Mouse (Mus musculus): ENCODE measurements around the gene Kras.

Kras gene

GRCm38 (mm10) chr6:145250185-145250791 is at the start of gene Kras:
Gene Kras (minus strand): TSS chr6:145250239.
- peak; percentile 94 for DNase-seq (ENCODE audit: low read depth, low spot score)

DNA sequence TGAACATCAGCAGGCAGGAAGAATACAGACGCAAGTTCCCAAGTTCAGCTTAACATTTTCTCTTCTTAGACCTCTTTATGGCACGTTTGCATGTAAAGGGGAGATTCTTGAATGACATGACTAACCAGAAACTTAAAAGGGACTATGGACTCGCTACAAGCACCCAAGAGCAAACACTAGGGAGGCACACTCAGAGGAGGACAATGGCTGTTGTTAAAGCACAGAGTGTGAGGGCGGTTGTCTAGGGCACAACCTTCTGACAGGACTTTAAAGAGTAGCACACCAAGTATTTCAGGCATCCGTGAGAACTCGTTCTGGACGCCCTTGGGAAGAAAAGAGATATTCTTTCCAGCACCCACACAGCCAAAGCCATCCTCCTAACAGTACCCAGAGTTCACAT is 47.6 kb upstream of the Kras start:
- no peak for DNase-seq (ENCODE audit: low read depth, low spot score)

DNA sequence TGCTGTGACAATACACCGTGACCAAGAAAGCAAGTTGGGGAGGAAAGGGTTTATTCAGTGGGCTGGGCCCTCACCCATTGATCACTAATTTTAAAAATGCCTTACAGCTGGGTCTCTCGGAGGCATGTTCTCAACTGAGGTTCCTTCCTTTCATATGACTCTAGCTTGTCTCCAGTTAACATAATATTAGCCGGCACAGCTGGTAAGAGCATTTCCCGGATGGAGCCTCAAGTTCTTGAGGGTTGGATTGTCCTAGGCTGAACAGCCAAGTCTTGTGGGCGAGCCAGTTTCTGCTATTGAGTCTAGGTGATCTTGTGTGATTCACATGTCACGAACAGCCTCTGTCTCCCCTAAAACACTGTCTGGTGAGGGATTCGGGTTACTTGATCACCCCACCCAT is 46.9 kb upstream of the Kras start:
- no peak for DNase-seq (ENCODE audit: low read depth, low spot score)

- DNase-seq (ENCODE audit: low read depth, low spot score): no peak
These were observed 45.1 kb upstream of the Kras start for GRCm38 (mm10) chr6:145295171-145295570.

- DNase-seq (ENCODE audit: low read depth, low spot score): no peak
These were observed 43.1 kb upstream of the Kras start for GRCm38 (mm10) chr6:145293156-145293555.

- DNase-seq (ENCODE audit: low read depth, low spot score): peak; percentile 47
These were observed 41.6 kb upstream of the Kras start for GRCm38 (mm10) chr6:145291383-145292289.

DNA sequence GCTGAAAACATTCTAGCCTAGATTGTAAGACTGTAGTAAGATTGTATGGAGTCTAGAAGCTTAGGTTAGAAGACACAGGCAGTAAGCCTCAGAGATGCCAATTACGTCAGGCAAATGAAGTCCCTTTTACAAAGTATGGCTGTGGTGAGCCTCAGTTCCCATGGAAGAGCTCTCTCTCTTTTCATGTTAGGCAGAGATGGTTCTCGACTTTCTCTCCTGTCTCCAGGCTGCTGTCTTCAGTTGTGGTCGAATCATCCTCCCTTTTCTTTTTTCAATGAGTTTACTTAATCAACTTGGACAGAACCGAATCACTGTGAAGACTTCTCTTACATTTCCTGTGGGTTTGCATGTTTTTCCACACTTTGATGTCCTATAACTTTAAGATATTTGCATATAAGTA is 35.6 kb upstream of the Kras start:
- no peak for DNase-seq (ENCODE audit: low read depth, low spot score)

GRCm38 (mm10) chr6:145284286-145284685 is 34.2 kb upstream of the Kras start:
- no peak for DNase-seq (ENCODE audit: low read depth, low spot score)

GRCm38 (mm10) chr6:145277138-145277763 is 27.2 kb upstream of the Kras start:
- DNase-seq (ENCODE audit: low read depth, low spot score): no peak

DNA sequence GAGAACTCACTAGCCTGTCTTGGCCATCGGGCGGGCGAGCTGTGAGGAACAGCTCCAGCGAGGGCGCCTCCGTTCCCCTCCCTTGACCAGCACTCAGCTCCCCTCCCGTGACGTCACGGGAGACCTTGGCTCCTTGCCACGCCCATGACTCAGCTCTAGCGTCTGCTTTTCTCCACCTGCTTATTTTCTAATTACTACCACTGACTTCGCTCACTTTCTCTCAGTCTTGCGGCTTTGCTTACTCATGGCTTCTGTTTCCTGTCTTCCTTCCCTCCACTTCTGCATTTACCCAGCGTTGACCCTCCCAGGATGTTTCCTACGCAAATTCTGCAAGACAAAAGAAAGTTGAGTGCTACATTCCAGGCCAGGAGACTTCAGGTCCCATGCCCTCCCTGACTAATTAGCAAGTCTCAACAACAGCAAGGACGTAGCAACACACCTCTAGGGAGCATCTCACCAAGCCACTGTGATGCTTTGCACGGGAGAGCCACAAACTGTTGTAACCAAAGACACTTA is 26.3 kb upstream of the Kras start:
- peak; percentile 62 for DNase-seq (ENCODE audit: low read depth, low spot score)

- DNase-seq (ENCODE audit: low read depth, low spot score): no peak
These were observed 25.7 kb upstream of the Kras start for GRCm38 (mm10) chr6:145275586-145276219.

DNA sequence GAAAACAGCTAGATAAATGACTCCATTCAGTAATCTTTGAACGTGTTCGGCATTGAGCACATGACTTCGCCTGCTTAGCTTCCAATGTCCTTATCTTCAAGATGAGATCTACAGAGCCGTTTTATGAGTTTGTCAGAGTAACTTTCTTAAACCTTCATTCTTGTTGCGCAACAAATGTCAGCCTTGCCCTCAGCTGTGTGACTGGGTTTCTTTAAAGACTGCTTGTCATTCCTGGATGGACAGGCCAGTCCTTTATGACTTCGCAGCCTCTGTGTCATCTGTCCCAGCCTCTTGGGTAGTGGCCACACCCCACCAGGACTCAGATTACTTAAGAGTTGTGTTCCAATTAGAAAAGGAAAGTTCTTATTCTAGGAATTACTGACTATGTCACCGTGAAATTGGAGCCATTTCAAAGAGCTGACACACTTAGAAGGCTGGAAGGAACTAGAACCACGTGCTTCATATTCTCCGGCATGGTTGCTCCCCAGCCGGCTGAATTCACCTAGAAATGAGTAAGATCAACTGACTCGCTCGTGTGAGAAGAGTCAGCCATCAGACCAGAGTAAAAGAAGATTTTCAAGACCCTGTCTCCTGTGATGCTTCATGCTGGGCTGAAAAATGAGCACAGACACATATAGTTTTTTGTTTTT is 24.1 kb upstream of the Kras start:
- DNase-seq (ENCODE audit: low read depth, low spot score): no peak

DNA sequence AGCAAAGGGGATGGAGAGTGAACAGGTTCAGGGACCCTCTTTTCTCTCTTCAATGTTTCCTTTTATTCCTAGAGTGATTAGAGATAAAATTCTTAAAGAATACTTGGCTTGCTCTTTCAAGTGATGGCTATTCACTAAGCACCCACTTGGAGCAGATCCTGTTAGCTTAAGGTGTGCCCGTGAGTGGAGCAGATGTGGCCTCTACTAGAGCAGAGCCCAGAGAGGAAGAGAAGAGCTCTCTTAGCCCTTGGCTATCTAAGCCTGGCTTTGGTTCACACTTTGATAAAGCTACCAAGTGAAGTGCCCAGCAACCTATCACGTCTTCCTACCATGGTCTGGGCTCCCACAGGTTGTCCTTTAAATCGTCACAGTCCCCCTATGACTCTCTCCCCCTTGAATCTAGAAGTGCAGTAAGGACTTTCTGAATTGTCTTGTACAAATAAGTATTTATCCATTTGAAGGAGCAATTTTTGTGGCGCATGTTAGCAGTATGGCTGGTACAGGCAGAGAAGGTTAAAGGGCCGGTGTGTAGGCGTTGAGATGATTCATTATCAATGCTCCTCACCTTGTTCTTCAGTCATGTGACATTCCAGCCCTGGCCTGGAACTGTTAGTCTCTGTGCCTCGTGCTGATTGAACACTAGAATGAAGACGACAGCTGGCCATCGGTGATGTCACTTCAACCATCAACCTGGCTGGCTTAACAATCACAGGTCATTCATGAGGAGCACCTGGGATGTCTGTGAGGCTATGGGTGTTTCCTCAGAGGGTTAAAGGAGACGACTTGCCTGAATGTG is 22.3 kb upstream of the Kras start:
- no peak for DNase-seq (ENCODE audit: low read depth, low spot score)

GRCm38 (mm10) chr6:145269313-145269845 is 19.3 kb upstream of the Kras start:
- DNase-seq (ENCODE audit: low read depth, low spot score): no peak

DNA sequence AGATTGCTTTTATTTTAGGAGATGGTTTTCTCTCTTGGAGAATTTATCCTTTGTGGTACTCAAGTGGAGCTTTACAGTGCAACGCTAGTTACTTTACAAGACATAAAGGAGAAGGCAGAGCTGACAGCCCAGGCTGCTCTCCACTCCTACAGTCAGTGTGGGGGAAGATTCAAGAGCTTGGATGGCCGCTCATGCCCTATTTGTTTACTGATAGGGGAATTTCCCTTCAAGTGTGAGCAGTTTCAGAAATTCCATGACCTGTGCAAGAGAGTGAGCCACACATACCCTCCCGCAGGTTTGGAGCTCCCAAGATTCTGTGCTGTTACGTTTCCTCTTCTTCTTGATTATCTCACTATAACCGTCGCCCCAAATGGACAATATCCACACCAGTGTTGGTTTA is 17.7 kb upstream of the Kras start:
- no peak for DNase-seq (ENCODE audit: low read depth, low spot score)

- no peak for DNase-seq (ENCODE audit: low read depth, low spot score)
These were observed 12.3 kb upstream of the Kras start for GRCm38 (mm10) chr6:145262314-145262713.

GRCm38 (mm10) chr6:145256701-145257073 is 6.6 kb upstream of the Kras start:
- no peak for DNase-seq (ENCODE audit: low read depth, low spot score)

DNA sequence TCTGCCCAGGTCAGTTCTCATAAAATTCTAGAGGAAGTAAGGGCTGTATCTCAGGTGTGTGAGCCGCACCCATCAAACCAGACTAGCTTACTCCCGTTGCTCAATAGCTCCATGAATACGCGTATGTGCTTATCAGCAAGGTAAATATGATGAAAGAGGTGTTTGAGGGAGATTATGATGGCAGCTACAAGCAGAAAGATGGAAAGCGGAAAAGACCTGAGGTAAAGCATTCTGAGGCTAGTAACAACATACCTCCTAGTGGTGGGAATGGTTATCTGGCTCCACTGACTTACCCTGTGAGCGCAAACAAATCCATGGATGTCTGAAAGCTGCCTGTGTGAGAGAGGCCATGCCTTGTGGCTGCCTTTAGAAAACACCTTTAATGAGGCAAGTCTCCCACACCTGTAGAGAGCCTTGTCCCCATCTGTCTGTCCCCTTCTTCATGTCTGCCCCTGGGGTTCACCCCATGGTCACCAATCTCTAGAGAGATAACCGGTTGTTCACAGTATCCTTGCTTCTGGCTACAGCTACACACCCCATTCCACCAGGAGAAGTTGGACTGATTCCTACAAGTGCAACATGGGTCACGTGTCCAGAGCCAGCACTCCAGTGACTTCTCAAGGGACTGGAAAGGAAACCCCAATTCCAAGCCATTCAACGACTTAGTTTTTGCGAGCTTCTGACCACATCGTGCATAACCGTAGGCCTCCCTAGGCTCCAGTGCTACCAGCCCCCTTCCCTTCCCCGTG is 6.1 kb upstream of the Kras start:
- no peak for DNase-seq (ENCODE audit: low read depth, low spot score)

- no peak for DNase-seq (ENCODE audit: low read depth, low spot score)
These were observed 781 bp upstream of the Kras start for GRCm38 (mm10) chr6:145250820-145251219.

All from forelimb bud, embryonic 11.5 days (tissue).